Mouse (Mus musculus): ENCODE measurements around the gene Tspan15. TPM values are rescaled to one million over a fixed set of nuclear protein-coding genes. Genes with fewer than 3 reads are reported as not detected.

Gene Tspan15
- polyA plus RNA-seq, 1 experiment from 2014 or later: 8.9 TPM

DNA sequence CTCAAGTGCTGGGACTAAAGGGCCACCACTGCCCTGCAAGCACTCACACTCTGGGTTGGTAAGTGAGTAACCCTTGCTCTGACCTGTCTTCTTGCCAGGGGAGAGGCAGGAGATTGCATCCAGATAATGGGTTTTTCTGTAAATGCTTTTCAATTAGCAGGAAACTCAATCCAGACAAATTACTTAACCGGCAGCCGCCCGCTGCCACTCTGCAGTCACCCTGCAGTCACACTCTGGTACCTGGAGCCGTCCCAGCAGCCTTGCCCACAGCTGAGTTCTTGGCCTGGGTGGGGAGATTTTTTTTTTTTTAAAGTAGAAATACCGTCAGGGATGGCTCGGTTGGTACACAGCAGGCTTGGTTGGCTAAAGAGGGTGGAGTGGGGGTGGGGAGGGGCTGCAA, 2.9 kb downstream of the Tspan15 start:
- Histone ChIP-seq H3K9ac (no peak overlapping the region), H3K27me3 (peaks cover 20% of the 10 kb centered on the region; the same call in 1 of the 2 replicates), H3K36me3 (no peaks in the 10 kb centered on the region), H3K27ac (no peak overlapping the region), H3K4me1 (replicated peaks) (peaks cover 8% of the 10 kb centered on the region), H3K4me2 (no peak overlapping the region), H3K4me3 (no peak overlapping the region), H3K9me3 (replicated peaks) (no peaks in the 10 kb centered on the region)
- ATAC-seq (replicated peaks; ENCODE audit: insufficient number of reproducible peaks, insufficient read depth, low FRiP score, low read depth): no peak
- WGBS: 71% methylated on average over 6 of the region's 6 CpGs

DNA sequence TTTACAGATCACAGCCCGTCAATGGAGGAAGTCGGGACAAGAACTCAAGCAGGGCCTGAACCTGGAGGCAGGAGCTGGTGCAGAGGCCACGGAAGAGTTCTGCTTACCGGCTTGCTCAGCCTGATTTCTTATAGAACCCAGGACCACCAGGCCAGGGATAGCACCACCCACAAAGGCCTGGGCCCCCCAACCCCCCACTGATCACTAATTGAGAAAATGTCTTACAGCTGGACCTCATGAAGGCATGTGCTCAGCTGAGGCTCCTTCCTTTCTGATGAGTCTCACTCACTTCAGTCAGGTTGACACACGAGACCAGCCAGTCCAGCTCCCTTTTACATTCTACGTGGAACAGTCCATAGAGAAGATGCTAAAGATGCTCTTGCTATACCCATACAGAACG, 5.2 kb downstream of the Tspan15 start:
- no peak for ATAC-seq (replicated peaks; ENCODE audit: insufficient number of reproducible peaks, insufficient read depth, low FRiP score, low read depth)

DNA sequence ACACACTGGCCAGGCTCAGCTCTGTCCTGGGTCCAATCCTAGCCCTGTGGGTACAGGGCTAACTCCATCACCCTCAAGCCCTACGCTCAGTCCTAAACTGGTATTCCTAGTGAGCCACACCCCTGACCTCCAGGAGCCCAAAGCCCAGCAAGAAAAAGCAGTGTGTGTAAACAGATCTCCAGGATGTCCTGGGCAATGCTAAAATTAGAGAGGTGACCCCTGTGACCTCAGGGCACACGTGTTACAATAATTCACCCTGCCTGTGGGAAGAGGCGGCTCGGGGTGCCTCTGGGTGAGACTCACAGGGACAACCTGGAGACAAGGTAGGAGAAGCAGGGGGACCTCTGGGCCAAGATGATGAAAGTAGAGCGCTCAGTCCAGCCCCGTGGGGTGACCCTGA, 6.8 kb downstream of the Tspan15 start:
- 60% methylated on average over 6 of the region's 6 CpGs for WGBS
- Histone ChIP-seq H3K36me3 (no peaks in the 10 kb centered on the region), H3K9me3 (replicated peaks) (no peaks in the 10 kb centered on the region), H3K27me3 (0 out of 2 replicates have a peak, but pooled peaks cover 5% of the 10 kb centered on the region), H3K9ac (no peak overlapping the region), H3K4me3 (no peak overlapping the region), H3K4me2 (no peak overlapping the region), H3K27ac (no peak overlapping the region), H3K4me1 (replicated peaks) (no peaks in the 10 kb centered on the region)
- ATAC-seq (replicated peaks; ENCODE audit: insufficient number of reproducible peaks, insufficient read depth, low FRiP score, low read depth): no peak

More for the DNA sequence above, 5.2 kb downstream of the Tspan15 start:
- peaks cover 8% of the 10 kb centered on the region for H3K4me1 ChIP-seq (replicated peaks)
- WGBS: 74% methylated on average over 7 of the region's 7 CpGs
- no peaks in the 10 kb centered on the region for H3K36me3 ChIP-seq
- H3K9me3 ChIP-seq (replicated peaks): no peaks in the 10 kb centered on the region
- no peak overlapping the region for H3K4me3 ChIP-seq
- H3K4me2 ChIP-seq: no peak overlapping the region
- peaks cover 17% of the 10 kb centered on the region; the same call in 1 of the 2 replicates for H3K27me3 ChIP-seq
- H3K27ac ChIP-seq: no peak overlapping the region
- H3K9ac ChIP-seq: no peak overlapping the region

DNA sequence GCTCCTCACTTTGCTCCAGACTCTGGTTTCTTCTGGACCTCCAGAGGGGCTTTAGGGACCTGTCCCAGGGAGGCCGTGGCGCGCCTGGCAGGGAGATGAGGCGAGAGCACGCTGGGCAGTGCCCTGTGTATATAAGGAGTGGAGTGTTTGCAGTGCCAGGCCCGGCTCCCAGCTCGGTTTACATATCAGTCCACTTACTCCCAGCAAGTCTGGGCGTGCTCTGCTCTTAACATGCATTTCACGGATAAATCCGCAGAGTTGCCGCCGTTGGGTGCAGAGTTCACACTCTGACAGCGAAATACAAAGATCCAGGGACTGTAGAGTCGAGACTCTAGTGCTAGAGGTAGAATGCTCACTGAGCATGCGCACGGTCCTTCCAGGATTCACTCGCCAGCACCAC, 8.3 kb downstream of the Tspan15 start:
- Histone ChIP-seq H3K9me3 (replicated peaks) (no peaks in the 10 kb centered on the region), H3K4me1 (replicated peaks) (no peaks in the 10 kb centered on the region), H3K9ac (no peak overlapping the region), H3K27ac (no peak overlapping the region), H3K36me3 (no peaks in the 10 kb centered on the region), H3K27me3 (no peaks in the 10 kb centered on the region), H3K4me3 (no peak overlapping the region), H3K4me2 (no peak overlapping the region)
- no peak for ATAC-seq (replicated peaks; ENCODE audit: insufficient number of reproducible peaks, insufficient read depth, low FRiP score, low read depth)
- WGBS: 72% methylated on average over 17 of the region's 17 CpGs

DNA sequence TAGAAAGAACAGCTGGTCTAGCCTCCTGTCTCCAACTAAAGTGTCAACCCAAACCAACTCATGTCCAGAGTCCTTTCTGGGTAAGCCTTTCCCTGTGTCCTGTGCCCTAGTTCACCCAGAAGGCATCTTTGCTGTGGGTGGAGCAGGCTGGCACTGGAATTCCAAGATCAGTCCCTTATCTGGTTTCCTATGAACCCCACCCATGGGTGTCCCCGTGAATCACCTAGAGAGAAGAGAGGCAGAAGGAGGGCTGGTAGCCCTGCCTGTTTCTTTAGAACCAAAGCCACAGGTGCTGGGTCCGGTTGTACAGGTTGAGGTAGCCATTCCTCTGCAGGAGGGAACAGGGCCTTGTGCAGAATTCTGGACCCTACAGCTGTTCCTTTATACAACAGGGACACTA, 9.4 kb downstream of the Tspan15 start:
- no peaks in the 10 kb centered on the region for H3K4me1 ChIP-seq (replicated peaks)
- ATAC-seq (replicated peaks; ENCODE audit: insufficient number of reproducible peaks, insufficient read depth, low FRiP score, low read depth): no peak
- no peaks in the 10 kb centered on the region for H3K36me3 ChIP-seq
- WGBS: 57% methylated on average over 2 of the region's 2 CpGs
- H3K27me3 ChIP-seq: no peaks in the 10 kb centered on the region
- no peaks in the 10 kb centered on the region for H3K9me3 ChIP-seq (replicated peaks)
- no peak overlapping the region for H3K9ac ChIP-seq
- no peak overlapping the region for H3K4me2 ChIP-seq
- H3K4me3 ChIP-seq: no peak overlapping the region
- no peak overlapping the region for H3K27ac ChIP-seq

DNA sequence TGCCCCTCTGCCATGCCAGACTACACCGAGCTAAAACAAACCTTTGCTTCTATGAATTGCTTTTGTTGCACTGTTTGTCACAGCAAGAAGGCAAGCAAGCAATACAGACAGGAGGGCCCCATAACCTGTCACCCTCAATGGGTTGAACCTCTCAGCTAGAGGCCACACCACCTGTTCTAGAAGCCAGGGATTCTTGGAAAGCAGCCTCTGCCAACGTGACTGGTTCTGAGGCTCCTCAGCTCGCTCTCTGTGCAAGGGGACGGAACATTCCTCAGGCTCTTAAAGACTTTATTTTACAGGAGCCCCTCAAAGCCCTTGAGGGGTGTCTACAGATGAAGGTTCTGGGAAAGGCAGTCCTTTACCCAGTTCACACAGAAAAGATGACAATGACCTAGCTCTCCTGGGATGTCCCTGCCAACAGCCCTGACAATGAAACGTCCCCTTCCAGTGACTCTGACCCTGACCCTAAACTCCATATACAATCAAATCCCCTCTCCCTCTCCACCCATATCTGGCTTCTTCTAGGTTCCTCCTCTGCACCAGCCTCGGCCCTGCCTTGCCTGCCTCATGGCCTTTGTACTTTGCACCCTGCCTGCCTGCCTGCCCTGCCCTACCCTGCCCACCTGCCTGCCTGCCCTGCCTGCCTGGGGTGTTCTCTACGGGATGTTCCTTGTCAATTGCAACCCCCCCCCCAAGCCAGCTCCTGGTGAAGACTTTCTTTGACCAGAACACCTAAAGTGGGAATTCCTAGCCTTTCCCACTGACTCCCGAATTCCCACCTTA, 10.1 kb downstream of the Tspan15 start:
- no peak overlapping the region for H3K4me2 ChIP-seq
- no peak for ATAC-seq (replicated peaks; ENCODE audit: insufficient number of reproducible peaks, insufficient read depth, low FRiP score, low read depth)
- no peaks in the 10 kb centered on the region for H3K27me3 ChIP-seq
- no peaks in the 10 kb centered on the region for H3K4me1 ChIP-seq (replicated peaks)
- 68% methylated on average over 8 of the region's 8 CpGs for WGBS
- H3K36me3 ChIP-seq: no peaks in the 10 kb centered on the region
- H3K27ac ChIP-seq: no peak overlapping the region
- H3K9ac ChIP-seq: no peak overlapping the region
- no peak overlapping the region for H3K4me3 ChIP-seq
- H3K9me3 ChIP-seq (replicated peaks): no peaks in the 10 kb centered on the region

DNA sequence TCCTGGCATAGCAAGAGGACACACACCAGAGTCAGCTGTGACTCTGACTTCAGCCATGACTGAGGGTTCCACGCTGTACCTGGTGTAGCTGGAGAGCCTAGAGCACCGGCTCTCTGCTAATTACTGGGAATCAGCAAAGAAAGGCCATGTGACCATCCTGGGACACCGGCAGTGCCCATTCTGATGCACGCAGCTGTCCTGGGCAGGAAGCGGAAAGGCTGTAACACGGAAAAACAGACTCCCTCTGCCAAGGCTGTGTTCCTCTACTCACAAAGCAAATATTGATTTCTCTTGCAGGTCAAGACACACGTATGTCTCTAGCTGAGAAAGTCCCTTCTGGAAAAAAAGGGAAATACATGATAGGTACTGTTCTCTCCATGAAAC, 12.3 kb downstream of the Tspan15 start:
- Histone ChIP-seq H3K36me3 (no peaks in the 10 kb centered on the region), H3K4me1 (replicated peaks) (0 out of 2 replicates have a peak, but pooled peaks cover 2% of the 10 kb centered on the region), H3K27ac (peak overlapping the region; percentile 40), H3K27me3 (no peaks in the 10 kb centered on the region), H3K4me2 (no peak overlapping the region), H3K4me3 (no peak overlapping the region), H3K9ac (no peak overlapping the region), H3K9me3 (replicated peaks) (no peaks in the 10 kb centered on the region)
- 64% methylated on average over 7 of the region's 7 CpGs for WGBS
- ATAC-seq (replicated peaks; ENCODE audit: insufficient number of reproducible peaks, insufficient read depth, low FRiP score, low read depth): no peak

DNA sequence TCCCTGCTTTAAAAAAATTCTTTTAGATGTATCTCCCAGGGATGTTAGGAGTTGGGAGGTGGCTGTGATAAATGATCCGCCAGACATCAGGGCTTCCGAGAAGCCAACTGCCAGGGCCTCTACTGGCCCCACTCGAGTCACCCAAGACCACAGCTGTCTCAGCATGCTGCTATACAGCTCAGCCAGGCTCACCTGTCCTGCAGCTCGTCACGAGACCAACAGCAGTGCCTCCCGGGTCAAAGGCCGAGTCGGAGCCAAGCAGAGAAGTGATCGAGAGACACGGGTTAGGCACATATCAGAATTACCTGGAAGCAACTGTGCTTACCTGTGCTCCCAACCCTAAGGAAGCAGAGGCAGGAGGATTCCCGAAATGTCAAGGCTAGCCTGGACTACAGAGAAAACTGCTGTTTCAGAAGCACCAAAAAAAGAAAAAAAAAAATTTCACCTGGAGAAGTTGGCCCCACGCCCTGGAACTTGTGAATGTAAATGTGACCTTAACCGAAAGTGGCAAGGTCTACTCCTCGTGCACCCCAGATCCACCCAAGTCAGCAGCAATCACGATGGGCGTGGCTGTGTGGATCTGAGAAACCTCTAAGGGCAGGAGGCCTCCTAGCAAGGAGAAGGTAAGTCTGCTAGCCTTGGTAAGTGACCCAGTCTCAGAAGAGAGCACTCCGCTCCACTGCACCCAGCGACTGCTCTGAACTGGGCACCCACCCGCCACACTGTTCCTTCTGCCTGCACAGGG, 12.8 kb downstream of the Tspan15 start:
- Histone ChIP-seq H3K27ac (peak overlapping the region; percentile 53), H3K36me3 (no peaks in the 10 kb centered on the region), H3K9me3 (replicated peaks) (no peaks in the 10 kb centered on the region), H3K9ac (no peak overlapping the region), H3K4me1 (replicated peaks) (0 out of 2 replicates have a peak, but pooled peaks cover 2% of the 10 kb centered on the region), H3K27me3 (no peaks in the 10 kb centered on the region), H3K4me3 (no peak overlapping the region), H3K4me2 (no peak overlapping the region)
- 82% methylated on average over 19 of the region's 19 CpGs for WGBS
- ATAC-seq (replicated peaks; ENCODE audit: insufficient number of reproducible peaks, insufficient read depth, low FRiP score, low read depth): no peak

DNA sequence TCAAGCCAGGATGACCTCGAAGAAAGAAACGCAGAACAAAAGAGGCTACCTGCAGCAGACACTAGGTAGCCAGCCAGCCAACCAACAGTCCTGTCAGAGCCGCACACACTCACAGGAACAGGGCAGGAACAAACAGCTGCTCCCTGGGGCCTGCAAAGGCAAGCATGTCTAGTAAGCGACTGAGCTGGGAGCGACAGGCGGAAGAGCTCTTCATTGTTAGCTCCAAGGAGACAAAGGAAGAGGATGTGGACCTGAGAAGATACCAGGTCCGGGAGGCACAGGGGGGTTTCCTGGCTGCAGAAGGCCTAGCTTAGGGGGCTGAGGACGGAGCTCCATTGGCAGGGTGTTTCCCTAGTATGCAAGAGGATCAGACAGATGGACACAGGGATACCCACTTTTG, 13.9 kb downstream of the Tspan15 start:
- Histone ChIP-seq H3K4me1 (replicated peaks) (0 out of 2 replicates have a peak, but pooled peaks cover 2% of the 10 kb centered on the region), H3K27me3 (no peaks in the 10 kb centered on the region), H3K27ac (peak overlapping the region; percentile 69), H3K9ac (no peak overlapping the region), H3K9me3 (replicated peaks) (no peaks in the 10 kb centered on the region), H3K4me3 (no peak overlapping the region), H3K4me2 (no peak overlapping the region), H3K36me3 (no peaks in the 10 kb centered on the region)
- WGBS: 57% methylated on average over 8 of the region's 8 CpGs
- ATAC-seq (replicated peaks; ENCODE audit: insufficient number of reproducible peaks, insufficient read depth, low FRiP score, low read depth): 0 out of 2 replicates have a peak, but pooled peaks have one; percentile 40

DNA sequence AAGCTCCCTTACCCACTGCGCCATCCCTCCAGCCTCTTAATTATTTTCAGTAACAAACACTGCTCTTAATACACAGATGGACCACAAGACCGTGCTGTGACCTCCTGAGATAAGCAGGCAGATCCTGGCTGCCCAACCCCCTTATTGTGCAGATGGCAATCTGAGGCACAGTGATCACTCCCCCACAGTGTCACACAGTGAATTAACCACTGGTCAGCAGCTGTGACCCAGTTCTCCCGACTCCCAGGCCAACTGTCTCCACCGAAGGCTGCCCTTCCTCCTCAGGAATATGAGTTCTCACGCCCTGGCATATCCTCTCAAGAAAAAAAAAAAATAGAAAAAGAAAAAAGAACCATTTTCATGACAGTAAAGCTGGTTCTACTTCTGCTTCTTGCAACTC, 14.5 kb downstream of the Tspan15 start:
- Histone ChIP-seq H3K27me3 (no peaks in the 10 kb centered on the region), H3K4me2 (no peak overlapping the region), H3K9me3 (replicated peaks) (no peaks in the 10 kb centered on the region), H3K4me3 (no peak overlapping the region), H3K27ac (peak overlapping the region; percentile 69), H3K36me3 (no peaks in the 10 kb centered on the region), H3K4me1 (replicated peaks) (0 out of 2 replicates have a peak, but pooled peaks cover 2% of the 10 kb centered on the region), H3K9ac (no peak overlapping the region)
- WGBS: 46% methylated on average over 5 of the region's 5 CpGs
- ATAC-seq (replicated peaks; ENCODE audit: insufficient number of reproducible peaks, insufficient read depth, low FRiP score, low read depth): no peak

DNA sequence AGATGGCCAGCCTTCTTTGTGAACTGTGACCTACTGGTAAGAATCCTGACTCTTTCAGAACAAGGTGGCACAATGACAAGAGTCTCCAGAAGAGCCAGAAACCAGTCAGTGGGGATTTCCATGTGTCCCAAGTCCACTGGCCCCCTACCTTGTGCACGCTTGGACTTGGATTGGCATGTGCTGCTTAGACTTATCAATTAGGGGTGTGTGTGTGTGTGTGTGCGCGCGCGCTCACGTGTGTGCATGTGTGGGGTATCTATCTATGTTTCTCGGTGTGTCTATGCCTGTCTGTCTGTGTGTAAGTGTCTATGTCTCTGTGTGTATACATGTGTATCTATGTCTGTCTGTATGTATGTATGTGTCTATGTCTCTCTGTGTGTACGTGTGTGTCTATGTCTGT, 15.4 kb downstream of the Tspan15 start:
- Histone ChIP-seq H3K4me2 (no peak overlapping the region), H3K27ac (no peak overlapping the region; the same call in 1 of the 2 replicates), H3K27me3 (no peaks in the 10 kb centered on the region), H3K9me3 (replicated peaks) (no peaks in the 10 kb centered on the region), H3K36me3 (no peaks in the 10 kb centered on the region), H3K4me3 (no peak overlapping the region), H3K4me1 (replicated peaks) (0 out of 2 replicates have a peak, but pooled peaks cover 2% of the 10 kb centered on the region), H3K9ac (no peak overlapping the region)
- WGBS: 86% methylated on average over 8 of the region's 8 CpGs
- ATAC-seq (replicated peaks; ENCODE audit: insufficient number of reproducible peaks, insufficient read depth, low FRiP score, low read depth): no peak
